Mouse (Mus musculus): ENCODE measurements around the gene Ddi2.

DNA sequence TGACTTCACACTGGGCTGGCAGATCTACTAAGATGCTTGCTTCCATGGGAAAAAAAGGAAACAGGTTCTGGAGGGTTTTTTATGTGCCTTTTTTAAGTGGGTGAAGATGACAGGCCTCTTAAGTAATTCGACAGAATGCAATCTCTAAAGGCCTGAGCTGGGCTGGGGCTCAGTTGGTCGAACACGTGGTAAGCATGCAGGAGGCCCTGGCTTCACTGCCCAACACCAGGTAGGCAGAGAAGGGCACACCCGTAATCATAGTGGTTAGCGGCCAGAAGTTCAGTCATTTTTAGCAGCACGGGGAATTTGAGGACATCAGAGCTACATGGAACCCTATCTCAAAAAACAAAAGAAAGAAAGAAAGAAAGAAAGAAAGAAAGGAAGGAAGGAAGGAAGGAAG lies 68.7 kb downstream of the Ddi2 start:
- TF ChIP-seq CTCF (conservative IDR thresholded peaks at IDR 0.05; ENCODE audit: low read length) (no peak), NANOG (IDR thresholded peaks at IDR 0.05; ENCODE audit: borderline replicate concordance, low read length) (no peak), POU5F1 (IDR thresholded peaks at IDR 0.05; ENCODE audit: borderline replicate concordance, low read length) (no peak)

Measured in E14TG2a.4 (cell line).